Mouse (Mus musculus) thymus, adult 18-20 months (tissue): ENCODE data around the gene Kndc1.
A peak's percentile ranks its signal among the peaks of the same experiment; 100 is the strongest.

ENCODE experiments used
- DNase-seq, 2 experiments: peaks; one replicate each; pipeline ENCODE4 v3.0.0; 2022; ENCODE audit warnings: mixed read lengths in 2 of 2

Gene Kndc1

GRCm38 (mm10) chr7:139905661-139906060, 11.2 kb downstream of the Kndc1 start:
- no peak for DNase-seq

DNA sequence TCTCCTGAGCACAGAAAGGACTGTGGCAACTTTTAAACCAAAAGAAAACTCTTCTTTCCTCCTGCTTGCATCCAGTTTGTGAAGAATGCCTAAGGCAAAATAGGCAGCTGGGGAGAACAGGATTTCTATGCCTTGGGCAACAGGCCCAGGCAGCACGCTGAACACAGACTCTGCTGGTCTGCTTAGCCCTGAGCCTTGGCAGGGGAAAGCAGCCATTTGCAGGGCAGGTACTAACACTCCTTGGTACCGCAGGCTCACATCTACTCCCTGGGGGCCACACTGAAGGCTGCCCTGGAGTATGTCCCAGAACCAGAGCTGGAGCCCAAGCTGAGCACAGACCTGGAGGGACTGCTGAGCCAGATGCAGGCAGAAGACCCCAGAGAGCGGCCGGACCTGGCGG, 13.7 kb downstream of the Kndc1 start:
- DNase-seq = no peak

GRCm38 (mm10) chr7:139909469-139909868, 15.0 kb downstream of the Kndc1 start:
- DNase-seq = no peak

- no peak for DNase-seq
Measured at GRCm38 (mm10) chr7:139910204-139910835, 15.8 kb downstream of the Kndc1 start.

DNA sequence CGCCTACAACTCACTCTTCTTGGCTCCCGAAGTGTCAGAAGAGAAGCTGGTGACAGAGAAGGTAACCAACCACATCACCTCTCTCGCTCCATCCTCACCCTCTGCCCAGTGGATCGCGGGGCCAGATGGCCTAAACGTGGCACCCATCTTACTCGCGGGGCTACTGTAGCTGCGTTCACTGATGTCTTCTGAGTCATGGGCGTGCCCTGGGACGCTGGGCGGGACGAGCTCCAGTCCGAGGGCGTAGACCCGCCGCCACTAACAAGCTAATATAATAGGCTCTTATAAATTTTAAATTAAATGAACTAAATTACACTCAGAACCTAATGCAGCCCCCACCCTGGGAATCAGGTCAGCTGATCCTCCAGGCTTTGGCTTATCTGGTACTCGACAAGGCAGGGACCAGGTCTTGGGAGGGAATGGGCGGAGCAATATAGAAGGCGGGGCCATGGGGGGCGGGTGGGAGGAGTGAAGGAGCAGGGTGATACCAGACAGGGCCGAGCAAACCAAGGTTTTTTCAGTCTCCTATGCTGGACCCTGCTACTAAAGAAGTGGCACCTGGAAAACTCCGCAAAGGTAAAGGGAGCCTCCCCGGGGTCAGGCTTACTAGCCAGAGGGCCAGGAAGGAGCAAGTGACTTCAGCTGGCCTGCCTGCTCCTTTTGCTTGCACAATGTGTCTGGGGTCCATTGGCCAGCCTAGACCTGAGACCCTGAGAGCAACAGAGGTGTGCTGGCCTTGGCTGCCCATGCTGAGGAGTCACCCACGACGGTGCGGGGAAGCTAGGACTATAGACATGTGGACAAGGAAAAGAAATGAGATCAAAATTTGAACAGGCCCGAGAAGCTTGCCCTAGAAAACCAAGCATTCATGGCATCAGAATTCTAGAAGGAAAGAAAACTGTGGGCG, 19.9 kb downstream of the Kndc1 start:
- DNase-seq = no peak

GRCm38 (mm10) chr7:139915646-139916257, 21.3 kb downstream of the Kndc1 start:
- no peak for DNase-seq

DNA sequence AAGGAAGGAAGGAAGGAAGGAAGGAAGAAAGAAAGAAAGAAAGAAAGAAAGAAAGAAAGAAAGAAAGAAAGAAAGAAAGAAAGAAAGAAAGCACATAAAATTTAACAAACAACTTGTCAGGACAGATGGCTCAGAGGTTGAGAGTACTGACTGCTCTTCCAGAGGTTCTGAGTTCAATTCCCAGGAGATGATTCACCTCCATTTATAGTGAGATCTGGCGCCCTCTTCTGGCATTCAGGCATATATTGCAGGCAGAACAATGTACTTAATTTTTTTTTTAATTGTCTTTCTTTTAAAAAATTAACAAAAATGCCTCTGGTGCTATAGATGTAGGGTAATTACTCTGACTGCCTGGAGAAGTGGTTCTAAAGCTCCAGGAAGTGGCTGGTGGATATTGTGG, 21.8 kb downstream of the Kndc1 start:
- DNase-seq = no peak

GRCm38 (mm10) chr7:139918262-139918661, 23.8 kb downstream of the Kndc1 start:
- no peak for DNase-seq

GRCm38 (mm10) chr7:139930732-139931131, 36.2 kb downstream of the Kndc1 start:
- peak in 1 of 2 experiments; percentile 6 for DNase-seq

DNA sequence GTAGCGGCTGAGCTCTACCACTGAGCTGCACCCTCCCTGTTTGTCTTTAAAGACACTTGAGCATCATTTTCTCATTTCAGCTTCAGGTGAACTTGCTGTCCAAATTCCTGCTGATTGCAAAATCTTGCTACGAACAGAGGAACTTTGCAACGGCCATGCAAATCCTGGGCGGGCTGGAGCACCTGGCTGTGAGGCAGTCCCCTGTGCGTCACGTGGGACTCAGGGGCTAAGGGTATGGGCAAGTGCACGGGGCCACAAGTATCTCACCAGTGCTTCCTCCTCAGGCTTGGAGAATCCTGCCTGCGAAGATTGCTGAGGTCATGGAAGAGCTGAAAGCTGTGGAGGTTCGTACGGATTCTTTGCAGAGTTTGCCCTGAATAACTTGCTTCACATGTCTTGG, 42.2 kb downstream of the Kndc1 start:
- DNase-seq = no peak

GRCm38 (mm10) chr7:139937138-139937537, 42.6 kb downstream of the Kndc1 start:
- DNase-seq = no peak

DNA sequence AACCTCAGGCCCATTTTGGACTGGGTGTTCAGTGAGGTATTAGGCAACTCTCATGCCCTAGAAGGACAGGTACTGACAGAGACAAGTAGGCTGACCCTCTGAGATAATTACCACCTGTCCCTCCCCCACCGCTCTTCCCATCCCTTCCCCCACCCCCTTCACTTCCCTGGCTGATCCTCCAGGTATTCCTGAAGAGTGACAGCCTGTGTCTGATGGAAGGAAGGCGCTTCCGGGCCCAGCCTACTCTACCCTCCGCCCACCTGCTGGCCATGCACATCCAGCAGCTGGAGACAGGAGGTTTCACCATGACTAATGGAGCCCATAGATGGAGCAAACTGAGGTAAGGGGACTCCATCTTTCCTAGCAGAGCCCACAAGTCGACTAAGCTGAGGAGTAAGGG, 43.3 kb downstream of the Kndc1 start:
- DNase-seq = no peak

GRCm38 (mm10) chr7:139940476-139941209, 46.1 kb downstream of the Kndc1 start:
- no peak for DNase-seq

DNA sequence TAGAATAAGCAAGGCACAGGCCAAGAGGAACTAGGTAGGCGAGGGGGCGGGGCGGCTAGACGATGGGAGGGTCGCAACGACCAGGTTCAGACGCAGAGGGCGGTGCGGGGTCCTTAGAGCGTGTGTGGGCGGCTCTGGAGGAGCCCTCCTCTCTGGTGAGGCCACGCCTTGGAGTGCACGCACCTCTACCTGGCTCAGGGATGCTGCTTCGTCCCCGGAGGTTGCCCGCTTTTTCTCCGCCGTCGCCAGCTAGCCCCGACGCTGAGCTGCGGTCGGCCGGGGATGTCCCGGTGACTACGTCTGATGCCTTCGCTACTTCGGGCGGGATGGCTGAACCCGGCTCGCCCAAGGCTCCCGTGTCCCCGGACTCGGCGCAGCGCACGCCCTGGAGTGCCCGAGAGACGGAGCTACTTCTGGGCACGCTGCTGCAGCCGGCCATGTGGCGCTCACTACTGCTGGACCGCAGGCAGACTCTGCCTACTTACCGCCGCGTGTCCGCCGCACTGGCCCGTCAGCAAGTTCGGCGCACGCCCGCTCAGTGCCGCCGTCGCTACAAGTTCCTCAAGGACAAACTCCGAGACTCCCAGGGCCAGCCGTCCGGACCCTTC, 49.3 kb downstream of the Kndc1 start, which contains the start of gene Utf1:
Gene Utf1 (plus strand): TSS at position 116 of the 608 bp plus-strand sequence.
- no peak for DNase-seq

GRCm38 (mm10) chr7:139944291-139945240, 50.1 kb downstream of the Kndc1 start:
- no peak for DNase-seq

DNA sequence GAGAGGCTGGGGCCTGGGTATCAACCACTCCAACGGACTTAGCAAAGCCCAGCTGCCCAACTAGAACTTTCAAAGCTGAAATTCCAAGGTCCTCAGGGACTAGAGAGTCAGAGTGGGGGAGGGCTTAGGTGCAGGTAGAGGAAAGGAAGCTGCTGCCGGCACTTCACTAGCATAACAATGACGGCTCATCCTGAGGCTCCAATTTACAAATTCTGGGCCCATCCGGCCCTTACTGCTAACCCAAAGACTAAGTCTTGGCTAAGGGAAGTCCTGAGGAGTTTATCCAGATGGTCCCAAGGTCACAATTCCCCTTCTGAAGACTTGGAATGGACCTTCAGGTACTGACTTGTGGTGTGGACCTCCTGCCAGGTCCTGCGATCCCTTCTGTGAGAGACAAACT, 51.0 kb downstream of the Kndc1 start:
- DNase-seq = no peak

DNA sequence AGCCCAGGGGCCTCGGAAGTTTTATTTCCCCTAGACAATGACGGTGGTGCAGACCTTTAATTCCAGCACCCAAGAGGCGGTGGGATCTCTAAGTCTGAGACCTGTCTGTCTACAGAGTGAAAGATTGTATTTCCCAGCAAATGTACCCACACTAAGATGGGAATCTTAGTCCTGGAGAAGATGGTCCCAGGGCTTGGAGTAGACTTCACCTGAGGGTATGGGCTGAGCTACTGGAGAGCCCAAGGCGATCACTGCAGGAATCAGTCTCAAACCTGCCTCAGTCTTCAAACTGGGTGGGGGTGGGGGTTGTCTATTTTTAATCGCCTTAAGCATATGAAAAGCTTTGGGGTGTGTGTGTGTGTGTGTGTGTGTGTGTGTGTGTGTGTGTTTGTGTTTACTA, 51.5 kb downstream of the Kndc1 start:
- DNase-seq = no peak

GRCm38 (mm10) chr7:139949893-139950282, 55.4 kb downstream of the Kndc1 start:
- DNase-seq = no peak

GRCm38 (mm10) chr7:139950283-139950971, 55.9 kb downstream of the Kndc1 start:
- DNase-seq = peak in 1 of 2 experiments; percentile 31

DNA sequence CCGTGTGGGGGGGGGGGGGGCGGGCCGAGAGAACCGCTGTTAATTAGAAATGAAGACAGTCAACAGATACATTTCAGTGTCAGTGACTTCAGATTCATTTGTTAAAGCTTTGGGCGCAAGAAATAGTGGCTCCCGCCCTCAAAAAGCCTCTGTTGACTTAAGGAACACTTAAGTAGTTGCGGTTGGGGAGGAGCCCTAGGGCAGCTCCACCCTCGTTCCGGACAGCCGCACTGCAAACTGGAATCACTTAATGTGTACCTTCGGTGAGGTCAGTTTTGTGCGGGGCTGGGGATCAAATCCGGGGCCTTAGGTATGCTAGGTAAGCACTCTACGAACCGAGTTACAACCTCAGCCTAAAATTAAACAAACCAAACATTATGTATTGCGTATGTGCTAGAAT, 56.6 kb downstream of the Kndc1 start:
- DNase-seq = no peak
